Mouse (Mus musculus): ENCODE results near the gene Ptprb. TPM values are rescaled to one million over a fixed set of nuclear protein-coding genes. Genes with fewer than 3 reads are reported as not detected.

Gene Ptprb
- total and polyA plus RNA-seq, 3 experiments, result 14.8 to 66.3 (median 63.1) TPM

GRCm38 (mm10) chr10:116374111-116374510 lies 98.8 kb downstream of the Ptprb start:
- TF ChIP-seq EP300 (IDR thresholded peaks at IDR 0.05; ENCODE audit: insufficient read depth, low read depth, low read length) (no peak), POLR2A (IDR thresholded peaks at IDR 0.05; ENCODE audit: insufficient read depth, low read depth, low read length) (no peak), CTCF (IDR thresholded peaks at IDR 0.05) (no peak)
- Histone ChIP-seq H3K27ac (no peak overlapping the region), H3K79me2 (replicated peaks; ENCODE audit: control insufficient read depth, insufficient read depth, low read length) (no peaks in the 10 kb centered on the region), H3K36me3 (ENCODE audit: control insufficient read depth, insufficient read depth, low read length) (peaks cover 2% of the 10 kb centered on the region; the same call in 1 of the 2 replicates), H3K9ac (ENCODE audit: low read depth, low read length) (no peak overlapping the region), H3K4me1 (ENCODE audit: control insufficient read depth, insufficient read depth, low read length) (no peaks in the 10 kb centered on the region), H3K27me3 (ENCODE audit: control insufficient read depth, insufficient read depth, low read length) (no peaks in the 10 kb centered on the region), H3K4me3 (no peak overlapping the region)
- WGBS, result 91% methylated on average over 6 of the region's 6 CpGs
- no peak for DNase-seq
- intact Hi-C loops (cut with DNase I), result no loop called here

DNA sequence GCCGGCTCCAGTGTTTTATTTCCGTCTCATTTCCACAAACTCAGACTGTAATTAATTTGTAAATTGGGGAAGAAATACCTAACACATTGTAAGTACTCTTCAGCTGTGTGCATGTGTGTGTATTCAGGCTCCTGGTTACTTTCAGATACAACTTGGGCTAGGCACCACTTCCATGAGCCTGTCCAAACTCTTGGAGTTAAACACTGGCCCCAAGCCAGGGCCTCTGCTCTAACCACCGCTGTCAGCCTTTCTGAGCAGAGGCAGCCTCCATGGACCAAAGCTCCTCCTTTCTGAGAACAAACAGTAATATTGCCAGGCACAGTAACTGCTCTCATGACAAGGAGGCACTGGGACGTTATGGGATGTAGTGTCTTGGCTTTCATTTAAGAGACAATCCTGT lies 101.5 kb downstream of the Ptprb start:
- Histone ChIP-seq H3K27me3 (ENCODE audit: control insufficient read depth, insufficient read depth, low read length) (no peaks in the 10 kb centered on the region), H3K27ac (no peak overlapping the region), H3K4me3 (no peak overlapping the region), H3K36me3 (ENCODE audit: control insufficient read depth, insufficient read depth, low read length) (peaks cover 4% of the 10 kb centered on the region), H3K9ac (ENCODE audit: low read depth, low read length) (no peak overlapping the region), H3K79me2 (replicated peaks; ENCODE audit: control insufficient read depth, insufficient read depth, low read length) (no peaks in the 10 kb centered on the region), H3K4me1 (ENCODE audit: control insufficient read depth, insufficient read depth, low read length) (no peaks in the 10 kb centered on the region)
- TF ChIP-seq POLR2A (IDR thresholded peaks at IDR 0.05; ENCODE audit: insufficient read depth, low read depth, low read length) (no peak), EP300 (IDR thresholded peaks at IDR 0.05; ENCODE audit: insufficient read depth, low read depth, low read length) (no peak), CTCF (IDR thresholded peaks at IDR 0.05) (no peak)
- intact Hi-C loops (cut with DNase I), result no loop called here
- WGBS, result 61% methylated on average over 4 of the region's 4 CpGs
- DNase-seq, result no peak

GRCm38 (mm10) chr10:116382826-116383685 lies 107.7 kb downstream of the Ptprb start:
- DNase-seq, result no peak
- Histone ChIP-seq H3K9ac (ENCODE audit: low read depth, low read length) (no peak overlapping the region), H3K4me3 (no peak overlapping the region), H3K4me1 (ENCODE audit: control insufficient read depth, insufficient read depth, low read length) (peaks cover 4% of the 10 kb centered on the region; the same call in 1 of the 2 replicates), H3K27ac (no peak overlapping the region), H3K27me3 (ENCODE audit: control insufficient read depth, insufficient read depth, low read length) (no peaks in the 10 kb centered on the region), H3K79me2 (replicated peaks; ENCODE audit: control insufficient read depth, insufficient read depth, low read length) (no peaks in the 10 kb centered on the region), H3K36me3 (ENCODE audit: control insufficient read depth, insufficient read depth, low read length) (peaks cover 7% of the 10 kb centered on the region)
- WGBS, result 92% methylated on average over 13 of the region's 13 CpGs
- TF ChIP-seq CTCF (IDR thresholded peaks at IDR 0.05), result no peak
- TF ChIP-seq EP300 (IDR thresholded peaks at IDR 0.05; ENCODE audit: insufficient read depth, low read depth, low read length), result no peak
- TF ChIP-seq POLR2A (IDR thresholded peaks at IDR 0.05; ENCODE audit: insufficient read depth, low read depth, low read length), result no peak
- intact Hi-C loops (cut with DNase I), result no loop called here

GRCm38 (mm10) chr10:116384401-116384800 lies 109.1 kb downstream of the Ptprb start:
- H3K36me3 ChIP-seq (ENCODE audit: control insufficient read depth, insufficient read depth, low read length), result peaks cover 7% of the 10 kb centered on the region
- intact Hi-C loops (cut with DNase I), result no loop called here

DNA sequence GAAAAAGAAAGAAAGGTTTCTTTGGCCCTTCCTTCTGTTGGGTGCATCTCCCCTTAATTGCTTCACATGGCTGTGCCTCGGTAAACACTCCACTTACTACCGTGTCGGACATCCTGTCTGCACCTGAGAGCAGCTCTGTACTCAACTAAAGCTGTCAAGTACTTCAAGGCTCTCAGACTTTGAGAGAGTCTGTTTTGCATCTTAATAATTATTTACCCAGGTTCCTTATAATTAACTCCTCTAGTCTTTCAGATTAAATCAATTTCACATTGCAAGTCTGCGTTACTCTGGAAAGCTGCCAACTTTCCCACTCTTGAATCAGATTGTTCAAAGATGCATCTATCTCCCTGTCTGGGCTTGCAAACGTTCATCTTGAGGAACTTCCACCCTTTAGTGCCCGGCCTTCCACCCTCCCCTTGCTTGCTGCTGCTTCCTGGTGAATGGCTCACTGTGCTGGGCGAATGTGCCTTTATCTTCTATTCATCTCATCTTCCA lies 111.1 kb downstream of the Ptprb start:
- Histone ChIP-seq H3K27me3 (ENCODE audit: control insufficient read depth, insufficient read depth, low read length) (no peaks in the 10 kb centered on the region), H3K4me3 (no peak overlapping the region), H3K79me2 (replicated peaks; ENCODE audit: control insufficient read depth, insufficient read depth, low read length) (no peaks in the 10 kb centered on the region), H3K9ac (ENCODE audit: low read depth, low read length) (no peak overlapping the region), H3K36me3 (ENCODE audit: control insufficient read depth, insufficient read depth, low read length) (peaks cover 6% of the 10 kb centered on the region; the same call in 1 of the 2 replicates), H3K27ac (no peak overlapping the region), H3K4me1 (ENCODE audit: control insufficient read depth, insufficient read depth, low read length) (peaks cover 4% of the 10 kb centered on the region; the same call in 1 of the 2 replicates)
- 30% methylated on average over 7 of the region's 7 CpGs for WGBS
- intact Hi-C loops (cut with DNase I), result no loop called here
- TF ChIP-seq CTCF (IDR thresholded peaks at IDR 0.05) (no peak), EP300 (IDR thresholded peaks at IDR 0.05; ENCODE audit: insufficient read depth, low read depth, low read length) (no peak), POLR2A (IDR thresholded peaks at IDR 0.05; ENCODE audit: insufficient read depth, low read depth, low read length) (no peak)
- DNase-seq, result no peak

More at GRCm38 (mm10) chr10:116384401-116384800, 109.1 kb downstream of the Ptprb start:
- DNase-seq, result no peak
- Histone ChIP-seq H3K79me2 (replicated peaks; ENCODE audit: control insufficient read depth, insufficient read depth, low read length) (no peaks in the 10 kb centered on the region), H3K27ac (no peak overlapping the region), H3K4me3 (no peak overlapping the region), H3K4me1 (ENCODE audit: control insufficient read depth, insufficient read depth, low read length) (peaks cover 4% of the 10 kb centered on the region; the same call in 1 of the 2 replicates), H3K27me3 (ENCODE audit: control insufficient read depth, insufficient read depth, low read length) (no peaks in the 10 kb centered on the region), H3K9ac (ENCODE audit: low read depth, low read length) (no peak overlapping the region)
- WGBS, result 87% methylated on average over 4 of the region's 4 CpGs
- no peak for TF ChIP-seq CTCF (IDR thresholded peaks at IDR 0.05)
- no peak for TF ChIP-seq POLR2A (IDR thresholded peaks at IDR 0.05; ENCODE audit: insufficient read depth, low read depth, low read length)
- TF ChIP-seq EP300 (IDR thresholded peaks at IDR 0.05; ENCODE audit: insufficient read depth, low read depth, low read length), result no peak

GRCm38 (mm10) chr10:116388840-116389239 lies 113.5 kb downstream of the Ptprb start:
- WGBS, result 87% methylated on average over 6 of the region's 6 CpGs
- no peak overlapping the region for H3K4me3 ChIP-seq
- peaks cover 4% of the 10 kb centered on the region; the same call in 1 of the 2 replicates for H3K36me3 ChIP-seq (ENCODE audit: control insufficient read depth, insufficient read depth, low read length)
- no peaks in the 10 kb centered on the region for H3K79me2 ChIP-seq (replicated peaks; ENCODE audit: control insufficient read depth, insufficient read depth, low read length)
- H3K27me3 ChIP-seq (ENCODE audit: control insufficient read depth, insufficient read depth, low read length), result no peaks in the 10 kb centered on the region
- H3K9ac ChIP-seq (ENCODE audit: low read depth, low read length), result no peak overlapping the region
- intact Hi-C loops (cut with DNase I), result no loop called here
- H3K4me1 ChIP-seq (ENCODE audit: control insufficient read depth, insufficient read depth, low read length), result peaks cover 4% of the 10 kb centered on the region
- TF ChIP-seq CTCF (IDR thresholded peaks at IDR 0.05) (no peak), POLR2A (IDR thresholded peaks at IDR 0.05; ENCODE audit: insufficient read depth, low read depth, low read length) (no peak), EP300 (IDR thresholded peaks at IDR 0.05; ENCODE audit: insufficient read depth, low read depth, low read length) (no peak)
- H3K27ac ChIP-seq, result no peak overlapping the region
- DNase-seq, result no peak
